Mouse (Mus musculus): ENCODE measurements around the gene Ftcd. TPM values are rescaled to one million over a fixed set of nuclear protein-coding genes. Genes with fewer than 3 reads are reported as not detected.
A peak's percentile ranks its signal among the peaks of the same experiment; 100 is the strongest.

Gene Ftcd
- total RNA-seq (2021): under 1 TPM in 1 of 2 experiments, not detected in 1; 0.12 TPM
- long read RNA-seq, experiment 1: 0 reads
- long read RNA-seq, experiment 2: 0 reads

DNA sequence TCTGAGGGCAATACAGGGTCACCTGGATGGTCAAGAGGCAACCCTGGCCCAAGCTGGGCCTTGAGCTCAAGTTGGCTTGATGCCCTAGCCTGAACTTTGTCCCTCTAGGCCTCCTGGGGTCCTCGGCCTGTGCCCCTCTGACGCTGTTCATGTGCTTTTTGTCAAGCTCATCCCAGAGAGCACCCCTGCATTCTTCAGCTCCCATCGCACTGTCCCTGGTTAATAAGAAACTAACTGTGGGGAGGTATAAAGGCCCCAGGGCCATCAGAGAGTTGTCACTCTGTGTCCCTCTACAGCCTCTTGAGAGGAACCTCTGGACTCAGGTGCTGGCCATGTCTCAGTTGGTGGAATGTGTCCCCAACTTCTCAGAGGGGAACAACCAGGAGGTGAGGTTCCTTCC lies at the start of gene Ftcd:
Ftcd (plus strand) TSS at position 275 of the 400 bp plus-strand sequence.
- DNase-seq (ENCODE audit: low spot score in 2 of 2): no peak

DNA sequence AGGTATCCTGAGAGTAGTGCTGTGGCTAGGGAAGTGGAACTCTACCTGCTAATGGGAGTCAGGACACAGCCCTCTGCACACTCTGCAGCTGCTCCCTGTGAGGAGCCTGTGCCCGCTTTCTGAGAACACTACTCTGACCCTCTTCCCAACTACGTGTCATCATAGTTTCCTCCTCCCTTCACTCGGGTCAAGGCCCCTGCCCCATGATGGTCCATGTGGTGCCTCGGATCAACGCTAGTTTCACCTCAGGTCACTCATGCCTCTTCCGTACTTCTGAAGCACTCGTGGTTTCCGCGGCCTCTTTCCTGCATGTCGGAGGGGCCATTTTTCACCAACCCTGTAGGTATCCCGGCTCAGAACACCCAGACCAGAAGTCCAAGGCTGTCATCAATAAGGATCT lies 44.5 kb upstream of the Ftcd start:
- DNase-seq (ENCODE audit: low spot score in 2 of 2): no peak

- peak; percentile 97 to 98 for DNase-seq (ENCODE audit: low spot score in 2 of 2)
Observed at GRCm38 (mm10) chr10:76531375-76531774, 44.1 kb upstream of the Ftcd start, which contains the start of gene Lss. TSS of gene Lss (plus strand) at chr10:76531588.

GRCm38 (mm10) chr10:76531828-76532227 lies 43.6 kb upstream of the Ftcd start:
- no peak for DNase-seq (ENCODE audit: low spot score in 2 of 2)

DNA sequence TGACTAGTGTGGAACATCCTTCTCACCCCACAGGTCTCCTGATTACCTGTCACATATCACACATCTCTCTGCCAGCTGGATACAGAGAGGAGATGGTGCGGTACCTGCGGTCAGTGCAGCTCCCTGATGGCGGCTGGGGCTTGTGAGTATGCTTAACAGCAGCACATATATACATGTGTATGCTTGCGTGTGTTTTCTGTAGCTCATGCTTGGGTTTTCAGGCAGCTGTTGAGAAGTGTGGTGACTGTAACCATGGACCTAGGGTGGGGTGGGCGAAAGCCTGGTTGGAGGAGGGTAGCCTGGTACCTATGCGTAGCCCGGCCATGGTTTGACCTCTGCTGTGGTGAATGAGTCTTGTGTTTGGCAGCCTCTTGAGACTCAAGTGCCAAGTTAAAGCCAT lies 39.9 kb upstream of the Ftcd start:
- DNase-seq (ENCODE audit: low spot score in 2 of 2): no peak

GRCm38 (mm10) chr10:76537619-76538018 lies 37.8 kb upstream of the Ftcd start:
- DNase-seq (ENCODE audit: low spot score in 2 of 2): no peak

GRCm38 (mm10) chr10:76541336-76542085 lies 33.9 kb upstream of the Ftcd start:
- no peak for DNase-seq (ENCODE audit: low spot score in 2 of 2)

DNA sequence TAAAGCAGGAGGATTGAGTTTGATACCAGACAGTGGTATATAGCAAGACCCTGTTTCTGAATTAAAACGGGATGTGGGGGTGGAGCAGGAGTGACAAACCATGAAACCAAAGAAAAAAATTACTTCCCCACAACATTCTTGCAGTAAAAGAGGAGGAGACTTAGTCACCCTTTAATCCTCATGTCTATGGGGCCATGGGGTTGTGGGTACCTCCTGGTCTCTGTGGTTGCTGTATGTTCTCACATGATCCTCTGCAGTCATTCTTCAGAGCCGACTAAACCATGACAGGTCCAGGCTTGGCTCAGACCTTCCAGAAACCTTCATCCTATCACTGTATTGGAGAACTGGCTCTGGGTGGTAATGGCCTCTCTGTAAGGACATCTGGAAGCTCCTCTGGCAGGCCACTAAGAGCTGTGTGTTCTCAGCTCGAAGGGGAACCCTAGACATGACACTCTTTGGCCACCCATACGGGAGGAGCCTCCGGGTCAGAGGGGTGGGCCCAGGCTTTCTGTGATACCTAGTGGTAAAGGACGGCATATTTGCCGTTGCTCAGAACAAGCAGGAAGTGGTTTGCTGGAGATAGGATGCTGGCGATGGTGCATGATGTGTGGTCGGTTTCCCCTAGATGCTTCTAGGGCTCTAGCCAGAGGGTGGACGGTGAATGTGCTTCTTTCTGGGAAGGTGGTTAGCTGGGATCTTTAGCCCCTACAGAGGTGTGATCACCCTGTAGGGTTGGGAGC lies 32.6 kb upstream of the Ftcd start:
- no peak for DNase-seq (ENCODE audit: low spot score in 2 of 2)

- DNase-seq (ENCODE audit: low spot score in 2 of 2): no peak
Observed at GRCm38 (mm10) chr10:76546566-76546965, 28.9 kb upstream of the Ftcd start.

- no peak for DNase-seq (ENCODE audit: low spot score in 2 of 2)
Observed at GRCm38 (mm10) chr10:76548218-76548617, 27.2 kb upstream of the Ftcd start.

DNA sequence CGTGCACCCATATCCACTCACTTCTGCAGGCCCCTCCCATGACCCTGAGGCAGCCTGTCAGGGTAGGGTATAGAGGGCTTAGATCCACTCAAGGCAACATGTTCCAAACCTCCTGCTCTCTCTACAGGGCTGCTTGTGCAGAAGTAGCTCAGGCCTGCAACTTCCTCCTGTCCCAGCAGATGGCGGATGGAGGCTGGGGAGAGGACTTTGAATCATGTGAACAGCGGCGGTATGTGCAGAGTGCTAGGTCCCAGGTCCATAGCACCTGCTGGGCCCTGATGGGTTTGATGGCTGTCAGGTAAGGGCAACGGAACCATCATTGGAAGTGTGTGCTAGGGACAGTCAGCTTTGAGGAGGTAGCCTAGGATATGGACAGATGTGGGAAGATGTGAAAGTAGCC lies 25.0 kb upstream of the Ftcd start:
- DNase-seq (ENCODE audit: low spot score in 2 of 2): no peak

- no peak for DNase-seq (ENCODE audit: low spot score in 2 of 2)
Observed at GRCm38 (mm10) chr10:76551556-76551955, 23.9 kb upstream of the Ftcd start.

GRCm38 (mm10) chr10:76554061-76554460 lies 21.4 kb upstream of the Ftcd start:
- no peak for DNase-seq (ENCODE audit: low spot score in 2 of 2)

DNA sequence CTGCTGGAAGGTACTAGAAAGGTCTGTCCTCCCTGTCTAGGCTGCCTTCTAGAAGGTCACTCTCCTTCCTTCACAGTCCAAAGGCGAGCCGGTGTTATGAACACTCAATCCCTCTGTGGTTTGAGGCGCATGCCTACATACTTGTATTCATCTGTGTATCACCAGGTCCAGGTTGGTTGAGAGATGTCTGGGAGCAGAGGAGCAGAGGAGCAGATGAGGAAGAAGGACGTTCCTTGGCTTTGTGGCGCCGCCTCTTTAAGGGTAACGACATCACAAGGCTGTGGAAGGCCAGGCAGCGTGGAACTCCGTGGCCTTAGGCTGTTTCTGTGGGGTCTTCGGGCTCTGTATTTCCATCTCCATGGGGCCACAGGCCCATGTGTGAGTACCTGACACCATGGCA lies 13.5 kb upstream of the Ftcd start, which contains the start of gene Spatc1l:
Spatc1l (plus strand) TSS at position 301 of the 400 bp plus-strand sequence.
- DNase-seq (ENCODE audit: low spot score in 2 of 2): no peak

- DNase-seq (ENCODE audit: low spot score in 2 of 2): no peak
Observed at GRCm38 (mm10) chr10:76569996-76570685, 5.3 kb upstream of the Ftcd start.

DNA sequence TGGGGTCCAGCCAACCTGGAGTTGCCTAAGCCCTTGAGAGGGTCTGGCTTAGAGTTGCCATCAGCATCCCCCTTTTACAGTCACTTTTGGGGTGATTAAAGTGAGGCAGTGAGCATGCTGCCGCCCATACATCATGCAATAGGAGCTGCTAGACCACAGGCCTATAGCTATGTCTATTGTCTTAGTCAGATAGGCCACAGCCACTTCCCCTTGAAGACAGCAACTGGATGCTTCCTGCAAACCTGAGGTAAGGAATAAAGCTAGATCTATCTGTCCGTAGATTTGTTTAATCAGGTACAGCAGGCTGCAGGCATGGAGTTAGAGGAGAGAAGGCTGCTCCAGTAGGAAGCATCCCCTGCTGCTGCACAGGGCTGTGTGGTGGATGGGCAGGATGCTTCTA lies 4.4 kb upstream of the Ftcd start:
- no peak for DNase-seq (ENCODE audit: low spot score in 2 of 2)

- DNase-seq (ENCODE audit: low spot score in 2 of 2): no peak
Observed at GRCm38 (mm10) chr10:76572151-76572550, 3.3 kb upstream of the Ftcd start.

GRCm38 (mm10) chr10:76576920-76577319 lies 1.5 kb downstream of the Ftcd start:
- DNase-seq (ENCODE audit: low spot score in 2 of 2): no peak

DNA sequence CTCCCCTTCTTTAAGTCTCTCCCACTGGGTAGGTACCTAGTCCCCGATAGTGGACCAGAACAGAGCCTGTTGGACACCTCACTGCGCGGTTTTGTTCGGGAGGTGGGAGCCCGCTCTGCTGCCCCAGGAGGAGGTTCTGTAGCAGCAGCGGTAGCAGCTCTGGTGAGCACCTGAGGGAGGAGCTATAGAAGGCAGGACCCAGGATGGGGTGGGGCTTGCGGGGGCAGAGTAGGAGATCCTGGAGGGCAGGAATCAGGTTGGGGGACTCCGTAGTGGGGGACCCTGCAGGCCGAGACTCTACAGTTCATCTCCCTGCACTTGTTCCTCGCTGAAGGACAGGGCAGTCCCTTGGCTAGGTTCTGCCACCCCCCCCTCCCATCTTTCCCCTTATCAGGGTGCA lies 8.7 kb downstream of the Ftcd start:
- DNase-seq (ENCODE audit: low spot score in 2 of 2): no peak

DNA sequence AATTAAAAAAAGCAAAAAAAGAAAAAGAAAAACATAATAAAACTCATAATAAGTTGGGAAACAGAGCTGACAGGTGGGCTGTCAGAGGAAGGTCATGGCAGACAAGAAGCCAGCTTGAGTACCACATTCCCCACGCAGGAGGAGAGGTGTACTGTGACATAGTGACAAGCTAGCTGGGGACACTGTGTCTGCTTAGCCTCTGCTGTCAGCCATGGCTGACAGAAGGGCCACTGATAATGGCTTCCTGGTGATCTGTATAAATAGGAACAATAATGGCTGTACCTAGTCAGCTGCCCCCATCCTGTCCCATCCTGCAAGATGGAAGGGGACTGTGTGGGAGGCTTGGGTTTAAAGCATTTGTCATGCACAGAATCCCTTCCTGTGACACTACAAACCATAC lies 10.7 kb downstream of the Ftcd start:
- DNase-seq (ENCODE audit: low spot score in 2 of 2): no peak

- DNase-seq (ENCODE audit: low spot score in 2 of 2): no peak
Observed at GRCm38 (mm10) chr10:76590197-76590596, 14.7 kb downstream of the Ftcd start.

DNA sequence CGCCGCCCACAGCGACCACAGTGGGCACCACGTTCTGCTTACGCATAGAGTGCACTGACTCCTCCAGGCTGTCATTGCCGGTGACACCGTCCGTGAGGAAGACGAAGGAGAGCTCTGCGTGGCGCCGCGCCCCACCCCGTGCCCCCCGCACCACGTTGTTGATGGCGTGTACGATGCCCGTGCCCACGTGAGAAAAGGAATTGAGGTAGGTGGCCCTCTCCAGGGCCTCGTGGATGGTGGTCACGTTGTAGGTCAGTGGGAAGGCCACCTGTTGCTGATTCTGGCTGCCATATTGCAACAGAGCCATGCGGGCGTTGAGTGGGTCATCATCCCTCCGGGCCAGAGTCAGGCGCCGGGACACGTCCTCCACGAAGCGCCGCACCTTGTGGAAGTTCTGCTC lies 20.9 kb downstream of the Ftcd start:
- DNase-seq (ENCODE audit: low spot score in 2 of 2): no peak
